Mouse (Mus musculus): Measurements from ENCODE around the gene Cd8b1.

GRCm38 (mm10) chr6:71329881-71330280 lies 7.3 kb downstream of the Cd8b1 start:
- TF ChIP-seq CTCF (IDR thresholded peaks at IDR 0.05; ENCODE audit: insufficient read depth, low read depth, low read length) (no peak), POLR2A (IDR thresholded peaks at IDR 0.05; ENCODE audit: insufficient read depth, low read depth, low read length) (no peak)
